Mouse (Mus musculus): ENCODE data around the gene Gm38431. TPM values are rescaled to one million over a fixed set of nuclear protein-coding genes. Genes with fewer than 3 reads are reported as not detected.

Gm38431 gene
- polyA plus RNA-seq, 1 experiment from 2014 or later, result 1.3 TPM

- H3K4me1 ChIP-seq (ENCODE audit: control insufficient read depth in 2 of 2, insufficient read depth in 2 of 2, low read length in 2 of 2), result peaks cover 24 to 32% of the 10 kb centered on the region in 2 experiments
- peak; percentile 61 for ATAC-seq (ENCODE audit: insufficient number of reproducible peaks, insufficient read depth, low FRiP score, low read depth)
- WGBS, result 3% methylated on average over 31 of the region's 31 CpGs
- no peaks in the 10 kb centered on the region for H3K36me3 ChIP-seq (ENCODE audit: control insufficient read depth, insufficient read depth, low read length)
- peak overlapping the region; percentile 36 to 42 for H3K4me3 ChIP-seq (ENCODE audit: control insufficient read depth in 1 of 2, insufficient read depth in 1 of 2, low read depth in 1 of 2, low read length in 2 of 2)
- H3K9ac ChIP-seq (ENCODE audit: low read length), result peak overlapping the region; percentile 16; the same call in 1 of the 2 replicates
- H3K27ac ChIP-seq (replicated peaks in 1 of 2; ENCODE audit: control insufficient read depth in 1 of 2, insufficient read depth in 1 of 2, low read depth in 2 of 2, low read length in 2 of 2), result peak overlapping the region in 1 of 2 experiments; percentile 47; a peak in 1 of 4 replicates
- H3K4me2 ChIP-seq (ENCODE audit: low read length), result peak overlapping the region; percentile 71
- peaks cover 3% of the 10 kb centered on the region; the same call in 1 of the 2 replicates for H3K9me3 ChIP-seq (ENCODE audit: control insufficient read depth, low read length)
- peaks cover 64% of the 10 kb centered on the region for H3K27me3 ChIP-seq (ENCODE audit: control insufficient read depth, insufficient read depth, low read length)
Observed at GRCm38 (mm10) chr9:21037481-21037891, 54.3 kb downstream of the Gm38431 start.

GRCm38 (mm10) chr9:21036666-21037065 is 55.1 kb downstream of the Gm38431 start:
- peak overlapping the region in 1 of 2 experiments; percentile 36; a peak in 2 of 4 replicates for H3K4me3 ChIP-seq (ENCODE audit: control insufficient read depth in 1 of 2, insufficient read depth in 1 of 2, low read depth in 1 of 2, low read length in 2 of 2)
- peaks cover 73% of the 10 kb centered on the region for H3K27me3 ChIP-seq (ENCODE audit: control insufficient read depth, insufficient read depth, low read length)
- H3K9me3 ChIP-seq (ENCODE audit: control insufficient read depth, low read length), result peaks cover 3% of the 10 kb centered on the region; the same call in 1 of the 2 replicates
- H3K9ac ChIP-seq (ENCODE audit: low read length), result 0 out of 2 replicates have a peak overlapping the region, but pooled peaks have one; percentile 19
- peak overlapping the region; percentile 71 for H3K4me2 ChIP-seq (ENCODE audit: low read length)
- no peak for ATAC-seq (ENCODE audit: insufficient number of reproducible peaks, insufficient read depth, low FRiP score, low read depth)
- H3K27ac ChIP-seq (replicated peaks in 1 of 2; ENCODE audit: control insufficient read depth in 1 of 2, insufficient read depth in 1 of 2, low read depth in 2 of 2, low read length in 2 of 2), result no peak overlapping the region
- peaks cover 25 to 40% of the 10 kb centered on the region in 2 experiments for H3K4me1 ChIP-seq (ENCODE audit: control insufficient read depth in 2 of 2, insufficient read depth in 2 of 2, low read length in 2 of 2)
- 3% methylated on average over 22 of the region's 22 CpGs for WGBS
- no peaks in the 10 kb centered on the region for H3K36me3 ChIP-seq (ENCODE audit: control insufficient read depth, insufficient read depth, low read length)

- H3K36me3 ChIP-seq (ENCODE audit: control insufficient read depth, insufficient read depth, low read length), result no peaks in the 10 kb centered on the region
- 6% methylated on average over 20 of the region's 20 CpGs for WGBS
- peak overlapping the region in 1 of 2 experiments; percentile 36; a peak in 1 of 4 replicates for H3K4me3 ChIP-seq (ENCODE audit: control insufficient read depth in 1 of 2, insufficient read depth in 1 of 2, low read depth in 1 of 2, low read length in 2 of 2)
- ATAC-seq (ENCODE audit: insufficient number of reproducible peaks, insufficient read depth, low FRiP score, low read depth), result no peak
- peaks cover 3% of the 10 kb centered on the region; the same call in 1 of the 2 replicates for H3K9me3 ChIP-seq (ENCODE audit: control insufficient read depth, low read length)
- H3K27ac ChIP-seq (replicated peaks in 1 of 2; ENCODE audit: control insufficient read depth in 1 of 2, insufficient read depth in 1 of 2, low read depth in 2 of 2, low read length in 2 of 2), result no peak overlapping the region
- peak overlapping the region; percentile 71; the same call in 1 of the 2 replicates for H3K4me2 ChIP-seq (ENCODE audit: low read length)
- no peak overlapping the region for H3K9ac ChIP-seq (ENCODE audit: low read length)
- H3K4me1 ChIP-seq (ENCODE audit: control insufficient read depth in 2 of 2, insufficient read depth in 2 of 2, low read length in 2 of 2), result peaks cover 26 to 42% of the 10 kb centered on the region in 2 experiments
- H3K27me3 ChIP-seq (ENCODE audit: control insufficient read depth, insufficient read depth, low read length), result peaks cover 75% of the 10 kb centered on the region
Observed at GRCm38 (mm10) chr9:21036161-21036560, 55.6 kb downstream of the Gm38431 start.

- H3K36me3 ChIP-seq (ENCODE audit: control insufficient read depth, insufficient read depth, low read length), result no peaks in the 10 kb centered on the region
- peaks cover 75% of the 10 kb centered on the region for H3K27me3 ChIP-seq (ENCODE audit: control insufficient read depth, insufficient read depth, low read length)
- peaks cover 28 to 43% of the 10 kb centered on the region in 2 experiments for H3K4me1 ChIP-seq (ENCODE audit: control insufficient read depth in 2 of 2, insufficient read depth in 2 of 2, low read length in 2 of 2)
- no peak overlapping the region for H3K9ac ChIP-seq (ENCODE audit: low read length)
- H3K4me2 ChIP-seq (ENCODE audit: low read length), result no peak overlapping the region
- H3K4me3 ChIP-seq (ENCODE audit: control insufficient read depth in 1 of 2, insufficient read depth in 1 of 2, low read depth in 1 of 2, low read length in 2 of 2), result no peak overlapping the region
- 32% methylated on average over 9 of the region's 9 CpGs for WGBS
- peaks cover 3% of the 10 kb centered on the region; the same call in 1 of the 2 replicates for H3K9me3 ChIP-seq (ENCODE audit: control insufficient read depth, low read length)
- no peak for ATAC-seq (ENCODE audit: insufficient number of reproducible peaks, insufficient read depth, low FRiP score, low read depth)
- H3K27ac ChIP-seq (replicated peaks in 1 of 2; ENCODE audit: control insufficient read depth in 1 of 2, insufficient read depth in 1 of 2, low read depth in 2 of 2, low read length in 2 of 2), result no peak overlapping the region
Observed at GRCm38 (mm10) chr9:21035586-21035985, 56.2 kb downstream of the Gm38431 start.

- no peaks in the 10 kb centered on the region for H3K36me3 ChIP-seq (ENCODE audit: control insufficient read depth, insufficient read depth, low read length)
- H3K9ac ChIP-seq (ENCODE audit: low read length), result no peak overlapping the region
- ATAC-seq (ENCODE audit: insufficient number of reproducible peaks, insufficient read depth, low FRiP score, low read depth), result no peak
- H3K27ac ChIP-seq (replicated peaks in 1 of 2; ENCODE audit: control insufficient read depth in 1 of 2, insufficient read depth in 1 of 2, low read depth in 2 of 2, low read length in 2 of 2), result no peak overlapping the region
- peaks cover 35 to 53% of the 10 kb centered on the region in 2 experiments for H3K4me1 ChIP-seq (ENCODE audit: control insufficient read depth in 2 of 2, insufficient read depth in 2 of 2, low read length in 2 of 2)
- 5% methylated on average over 17 of the region's 17 CpGs for WGBS
- H3K4me3 ChIP-seq (ENCODE audit: control insufficient read depth in 1 of 2, insufficient read depth in 1 of 2, low read depth in 1 of 2, low read length in 2 of 2), result no peak overlapping the region
- H3K4me2 ChIP-seq (ENCODE audit: low read length), result no peak overlapping the region
- peaks cover 80% of the 10 kb centered on the region for H3K27me3 ChIP-seq (ENCODE audit: control insufficient read depth, insufficient read depth, low read length)
- H3K9me3 ChIP-seq (ENCODE audit: control insufficient read depth, low read length), result peaks cover 3% of the 10 kb centered on the region; the same call in 1 of the 2 replicates
Observed at GRCm38 (mm10) chr9:21034481-21035085, 57.2 kb downstream of the Gm38431 start.

GRCm38 (mm10) chr9:21033136-21033535 is 58.7 kb downstream of the Gm38431 start:
- Histone ChIP-seq H3K27ac (replicated peaks in 1 of 2; ENCODE audit: control insufficient read depth in 1 of 2, insufficient read depth in 1 of 2, low read depth in 2 of 2, low read length in 2 of 2) (no peak overlapping the region), H3K4me3 (ENCODE audit: control insufficient read depth in 1 of 2, insufficient read depth in 1 of 2, low read depth in 1 of 2, low read length in 2 of 2) (peak overlapping the region; percentile 54 to 55), H3K9ac (ENCODE audit: low read length) (peak overlapping the region; percentile 65), H3K27me3 (ENCODE audit: control insufficient read depth, insufficient read depth, low read length) (peaks cover 71% of the 10 kb centered on the region), H3K9me3 (ENCODE audit: control insufficient read depth, low read length) (no peaks in the 10 kb centered on the region), H3K36me3 (ENCODE audit: control insufficient read depth, insufficient read depth, low read length) (no peaks in the 10 kb centered on the region), H3K4me1 (ENCODE audit: control insufficient read depth in 2 of 2, insufficient read depth in 2 of 2, low read length in 2 of 2) (peaks cover 39 to 58% of the 10 kb centered on the region in 2 experiments), H3K4me2 (ENCODE audit: low read length) (peak overlapping the region; percentile 83)
- peak; percentile 27; the same call in 1 of the 2 replicates for ATAC-seq (ENCODE audit: insufficient number of reproducible peaks, insufficient read depth, low FRiP score, low read depth)
- 1% methylated on average over 34 of the region's 34 CpGs for WGBS

- ATAC-seq (ENCODE audit: insufficient number of reproducible peaks, insufficient read depth, low FRiP score, low read depth), result no peak
- Histone ChIP-seq H3K4me2 (ENCODE audit: low read length) (peak overlapping the region; percentile 83), H3K27me3 (ENCODE audit: control insufficient read depth, insufficient read depth, low read length) (peaks cover 65% of the 10 kb centered on the region), H3K36me3 (ENCODE audit: control insufficient read depth, insufficient read depth, low read length) (no peaks in the 10 kb centered on the region), H3K4me1 (ENCODE audit: control insufficient read depth in 2 of 2, insufficient read depth in 2 of 2, low read length in 2 of 2) (peaks cover 35 to 53% of the 10 kb centered on the region in 2 experiments), H3K9me3 (ENCODE audit: control insufficient read depth, low read length) (no peaks in the 10 kb centered on the region), H3K27ac (replicated peaks in 1 of 2; ENCODE audit: control insufficient read depth in 1 of 2, insufficient read depth in 1 of 2, low read depth in 2 of 2, low read length in 2 of 2) (no peak overlapping the region), H3K9ac (ENCODE audit: low read length) (no peak overlapping the region; the same call in 1 of the 2 replicates), H3K4me3 (ENCODE audit: control insufficient read depth in 1 of 2, insufficient read depth in 1 of 2, low read depth in 1 of 2, low read length in 2 of 2) (peak overlapping the region; percentile 40 to 54; a peak in 3 of 4 replicates)
- 3% methylated on average over 7 of the region's 7 CpGs for WGBS
Observed at GRCm38 (mm10) chr9:21032491-21032890, 59.3 kb downstream of the Gm38431 start.
